Mouse (Mus musculus) adrenal gland, adult 18-20 months (tissue): Measurements from ENCODE around the gene C1qtnf12. TPM values are rescaled to one million over a fixed set of nuclear protein-coding genes. Genes with fewer than 3 reads are reported as not detected.

ENCODE experiments used
- DNase-seq, 2 experiments: peaks; one replicate each; pipeline ENCODE4 v3.0.0; 2021 to 2022; ENCODE audit warnings: low spot score in 2 of 2
- long read RNA-seq, 2 experiments: library from polyadenylated mRNA; stranded (forward); transcript quantifications; one replicate each; pipeline ENCODE4 v2.0.0; 2021
- total RNA-seq, 2 experiments: library from RNA; stranded (reverse); gene quantifications; 1 replicate in 1 of 2; 2 replicates in 1 of 2; pipeline ENCODE4 v1.2.3; 2021

Gene C1qtnf12
- total RNA-seq, result 10 to 100 TPM; 69.5 to 94.3 TPM
- long read RNA-seq, experiment 1, transcript C1qtnf12-201 (8 exons, 1,315 nt), result major isoform, 37 of 44 reads
- long read RNA-seq, experiment 1, partial matches to known transcripts, result 3 of 44 reads
- long read RNA-seq, experiment 1, other reads (novel, unspliced or antisense), result 4 of 44 reads
- long read RNA-seq, experiment 2, transcript C1qtnf12-201 (8 exons, 1,315 nt), result major isoform, 107 of 129 reads
- long read RNA-seq, experiment 2, partial matches to known transcripts, result 14 of 129 reads
- long read RNA-seq, experiment 2, other reads (novel, unspliced or antisense), result 8 of 129 reads

DNA sequence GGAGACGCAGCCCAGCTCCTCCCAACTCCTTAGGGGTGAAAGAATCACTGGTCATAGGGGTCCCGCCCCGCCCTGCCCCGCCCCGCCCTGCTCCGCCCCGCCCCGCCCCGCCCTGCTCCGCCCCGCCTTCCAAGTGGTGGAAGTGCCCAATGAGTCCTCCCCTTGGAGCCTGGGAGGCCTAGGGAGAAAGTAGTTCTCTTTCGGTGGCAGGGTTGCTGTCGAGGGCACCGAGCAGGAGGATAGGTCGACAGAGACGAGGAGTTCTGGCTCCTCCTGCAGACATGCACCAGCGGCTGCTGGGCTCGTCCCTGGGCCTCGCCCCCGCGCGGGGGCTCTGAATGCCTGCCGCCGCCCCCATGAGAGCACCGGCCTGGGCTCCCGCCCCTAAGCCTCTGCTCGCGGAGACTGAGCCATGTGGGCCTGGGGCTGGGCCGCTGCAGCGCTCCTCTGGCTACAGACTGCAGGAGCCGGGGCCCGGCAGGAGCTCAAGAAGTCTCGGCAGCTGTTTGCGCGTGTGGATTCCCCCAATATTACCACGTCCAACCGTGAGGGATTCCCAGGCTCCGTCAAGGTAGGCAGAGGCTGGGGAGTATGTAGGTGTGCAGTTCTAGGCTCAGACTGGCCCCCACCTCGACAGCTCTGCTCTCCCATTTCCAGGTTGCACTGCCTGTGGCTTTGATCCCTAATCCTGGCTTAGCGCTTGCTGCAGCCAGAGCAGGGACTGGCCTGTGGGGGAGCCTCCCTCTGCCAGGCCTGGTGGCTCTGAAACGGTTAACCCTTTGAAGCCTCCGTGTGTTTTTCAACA lies at the start of gene C1qtnf12:
Gene C1qtnf12, plus strand, starts transcription at position 152 of the 805 bp plus-strand sequence.
- DNase-seq, result peak; percentile 46 to 48

- DNase-seq, result no peak
Measured at GRCm38 (mm10) chr4:155932031-155932430, 30.1 kb upstream of the C1qtnf12 start.

DNA sequence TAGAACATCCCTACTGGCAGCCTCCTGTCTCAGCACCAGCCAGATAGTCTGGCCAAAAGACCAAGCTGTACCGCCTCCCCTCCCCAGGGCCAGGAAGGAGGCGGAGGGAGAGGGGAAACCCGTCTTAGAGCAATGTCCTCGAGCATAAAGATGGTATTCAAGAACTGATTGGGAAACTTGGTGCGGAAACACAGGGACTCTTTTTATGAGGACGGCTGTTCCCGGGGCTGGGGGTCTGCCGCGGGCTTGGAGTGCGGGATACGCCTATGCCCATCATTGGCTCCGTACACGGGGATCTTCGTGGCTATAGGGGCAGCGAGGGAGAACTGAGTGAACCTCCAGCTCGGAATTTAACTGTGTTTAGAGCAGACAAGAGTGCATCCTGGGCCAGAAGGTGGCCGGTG lies 19.1 kb upstream of the C1qtnf12 start:
- DNase-seq, result peak in 1 of 2 experiments; percentile 24

GRCm38 (mm10) chr4:155943534-155944249 lies 18.4 kb upstream of the C1qtnf12 start, which contains the start of gene Ube2j2:
TSS of gene Ube2j2 (plus strand) at chr4:155943831.
- DNase-seq, result peak; percentile 96 to 98

GRCm38 (mm10) chr4:155944271-155944670 lies 17.8 kb upstream of the C1qtnf12 start:
- DNase-seq, result no peak

GRCm38 (mm10) chr4:155947094-155947493 lies 15.0 kb upstream of the C1qtnf12 start:
- no peak for DNase-seq

GRCm38 (mm10) chr4:155955491-155955890 lies 6.6 kb upstream of the C1qtnf12 start:
- DNase-seq, result no peak

GRCm38 (mm10) chr4:155959275-155959674 lies 2.8 kb upstream of the C1qtnf12 start:
- DNase-seq, result peak; percentile 71 to 72

GRCm38 (mm10) chr4:155963106-155963505 lies 988 bp downstream of the C1qtnf12 start:
- DNase-seq, result no peak

- DNase-seq, result no peak
Measured at GRCm38 (mm10) chr4:155964396-155964795, 2.3 kb downstream of the C1qtnf12 start.

GRCm38 (mm10) chr4:155969043-155969653 lies 7.0 kb downstream of the C1qtnf12 start:
- no peak for DNase-seq

GRCm38 (mm10) chr4:155970286-155970685 lies 8.2 kb downstream of the C1qtnf12 start:
- no peak for DNase-seq

DNA sequence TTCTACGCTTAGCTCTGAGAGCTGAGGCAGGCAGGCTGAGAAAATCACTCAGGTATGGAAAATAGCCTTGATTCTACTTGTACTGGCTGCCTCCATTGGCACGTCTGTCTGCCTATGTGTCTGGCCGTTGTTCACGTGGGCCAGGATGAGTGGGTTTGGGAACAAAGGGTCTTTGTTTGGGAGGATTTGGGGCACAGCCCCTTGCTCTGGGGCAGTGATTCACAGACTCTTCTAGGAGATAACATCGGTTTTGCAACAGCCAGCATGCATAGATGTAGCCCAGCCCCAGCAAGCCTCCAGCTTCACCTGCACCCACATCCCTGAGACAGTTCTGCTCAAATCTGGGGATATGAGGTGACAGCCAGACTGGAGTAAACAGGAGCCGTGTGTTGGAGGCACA lies 10.5 kb downstream of the C1qtnf12 start:
- no peak for DNase-seq

DNA sequence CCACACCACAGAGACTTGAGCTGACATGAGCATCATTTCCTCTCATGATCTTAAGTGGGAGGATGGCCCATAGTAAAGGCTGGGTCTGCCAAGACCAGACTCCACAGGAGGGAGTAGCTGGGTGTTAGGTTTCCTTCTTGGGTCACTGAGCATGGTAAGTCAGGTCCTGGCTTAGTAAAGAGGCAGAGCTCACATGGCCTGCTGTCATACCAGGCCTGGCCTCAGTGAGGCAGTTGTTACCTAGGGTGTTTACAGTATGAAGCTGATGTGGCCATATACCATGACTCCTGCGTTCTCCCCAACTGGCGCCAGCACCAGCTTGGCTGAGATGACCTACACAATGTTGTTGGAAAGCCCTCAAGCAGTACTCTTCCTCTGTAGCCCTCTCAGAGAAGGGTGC lies 11.1 kb downstream of the C1qtnf12 start:
- no peak for DNase-seq

- no peak for DNase-seq
Measured at GRCm38 (mm10) chr4:155981436-155982082, 19.4 kb downstream of the C1qtnf12 start.

DNA sequence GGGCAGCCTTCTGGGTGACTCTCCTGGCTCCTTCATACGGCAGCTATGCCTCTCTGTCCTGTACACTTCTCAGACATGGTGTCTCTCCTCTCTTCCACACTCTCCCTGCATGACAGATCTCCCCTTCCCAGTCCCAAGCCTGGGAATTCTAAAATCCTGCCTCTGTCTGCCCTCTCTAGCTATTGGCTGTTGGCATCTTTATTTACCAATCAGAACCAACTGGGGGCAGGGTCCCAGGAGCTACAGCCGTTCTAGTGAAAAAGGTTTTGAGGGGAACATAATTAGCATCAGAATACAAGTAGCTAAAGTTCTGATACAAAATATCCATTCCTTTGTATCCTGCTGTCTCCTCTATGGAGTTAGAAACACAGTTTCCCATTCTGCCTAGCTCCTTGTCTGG lies 21.7 kb downstream of the C1qtnf12 start:
- DNase-seq, result no peak

GRCm38 (mm10) chr4:155991211-155991907 lies 29.2 kb downstream of the C1qtnf12 start:
- DNase-seq, result no peak

GRCm38 (mm10) chr4:155991908-155992230 lies 29.8 kb downstream of the C1qtnf12 start:
- peak in 1 of 2 experiments; percentile 51 for DNase-seq

GRCm38 (mm10) chr4:155992241-155992905 lies 30.3 kb downstream of the C1qtnf12 start, which contains the start of the genes B3galt6 and Sdf4:
TSS of gene B3galt6 (minus strand) at chr4:155992649.
TSS of gene Sdf4 (plus strand) at chr4:155992872.
- DNase-seq, result peak; percentile 82 to 84
